Comparison of ENCODE assay signal across 8 mouse cellular contexts in the genomic region with DNA sequence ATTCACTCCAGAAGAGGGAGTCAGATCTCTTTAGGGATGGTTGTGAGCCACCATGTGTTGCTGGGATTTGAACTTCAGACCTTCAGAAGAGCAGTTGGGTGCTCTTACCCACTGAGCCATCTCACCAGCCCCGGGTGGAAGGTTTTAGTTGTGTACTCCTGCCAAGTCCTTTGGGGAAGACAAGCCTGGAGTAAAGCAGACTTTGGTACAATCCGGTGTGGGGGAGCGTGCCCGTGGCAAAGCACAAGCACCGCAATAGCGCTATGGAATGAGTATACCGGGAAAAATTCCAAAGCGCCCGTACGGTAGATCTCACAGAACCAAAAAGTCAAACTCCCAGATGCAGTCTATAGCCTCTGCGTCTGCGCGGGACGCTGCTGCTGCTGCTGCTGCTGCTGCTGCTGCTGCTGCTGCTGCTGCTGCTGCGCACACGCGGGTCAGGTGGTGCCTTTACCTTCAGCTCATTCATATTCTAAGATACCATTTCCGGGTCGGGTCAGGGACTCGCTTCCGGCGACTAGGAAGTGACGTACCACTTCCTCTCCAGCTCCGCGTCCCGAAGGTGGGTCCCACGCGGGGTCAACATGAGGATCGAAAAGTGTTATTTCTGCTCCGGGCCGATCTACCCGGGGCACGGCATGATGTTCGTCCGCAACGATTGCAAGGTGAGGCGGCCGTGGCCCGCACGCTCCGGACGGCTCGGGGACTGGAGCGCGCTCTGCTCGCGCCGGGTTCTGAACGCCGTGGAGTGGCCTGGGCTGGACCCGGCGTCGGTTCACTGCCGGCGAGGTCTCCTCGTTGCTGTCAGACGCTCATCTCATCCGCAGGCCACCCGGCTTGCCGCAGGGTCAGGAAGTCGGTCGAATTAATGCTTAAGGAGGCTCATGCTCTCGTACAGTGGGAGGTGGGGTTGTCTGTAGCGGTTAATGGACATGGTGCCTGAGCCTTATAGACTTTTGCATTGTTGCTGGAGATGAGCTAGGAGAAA. TPM values are rescaled to one million over a fixed set of nuclear protein-coding genes. Genes with fewer than 3 reads are reported as not detected.
DNase-seq lines count a peak whose midpoint lies in the region; ATAC-seq lines count a peak whose summit lies in the region.

A gene (plus strand): TSS at position 508 of the 988 bp plus-strand sequence.

- peak; percentile 99 for ATAC-seq in CD4-positive, CD25-positive, alpha-beta regulatory T cell, adult 4 months
- peak; percentile 80 for ATAC-seq in heart, embryonic 13.5 days (ENCODE audit: extremely low read depth, insufficient number of reproducible peaks, low FRiP score, low TSS enrichment)
- peak; percentile 94 for ATAC-seq in liver, embryonic 12.5 days
- peak; percentile 95 for ATAC-seq in stomach, embryonic 15.5 days (ENCODE audit: insufficient read depth, low FRiP score, low read depth)

- DNase-seq in fat pad, adult 2 months (ENCODE audit: extremely low read depth, low read depth, low spot score), result peak; percentile 39
- peak; percentile 90 for DNase-seq in kidney, postnatal 10 days
- peak; percentile 79 to 83 for DNase-seq in natural killer cell, adult 2 months (ENCODE audit: low spot score in 2 of 2)

- peak within 1 kb of the TSS; percentile 87 for H3K4me3 ChIP-seq in brown adipose tissue, adult 24 weeks (ENCODE audit: insufficient read depth, low read depth, low read length)
- H3K4me3 ChIP-seq in heart, embryonic 13.5 days, result peak within 1 kb of the TSS; percentile 72
- H3K4me3 ChIP-seq in liver, embryonic 12.5 days, result peak within 1 kb of the TSS; percentile 94
- peak within 1 kb of the TSS; percentile 99 for H3K4me3 ChIP-seq in stomach, embryonic 15.5 days (replicated peaks)

- peak within 1 kb of the TSS; percentile 86 for H3K9ac ChIP-seq in heart, embryonic 13.5 days
- peak within 1 kb of the TSS; percentile 81 for H3K9ac ChIP-seq in liver, embryonic 12.5 days
- H3K9ac ChIP-seq in stomach, embryonic 15.5 days, result peak within 1 kb of the TSS; percentile 76

- peak within 1 kb of the TSS; percentile 57 for H3K27ac ChIP-seq in brown adipose tissue, adult 24 weeks (replicated peaks; ENCODE audit: low read depth, low read length)
- H3K27ac ChIP-seq in heart, embryonic 13.5 days (replicated peaks), result peak within 1 kb of the TSS; percentile 72
- peak within 1 kb of the TSS; percentile 78 for H3K27ac ChIP-seq in liver, embryonic 12.5 days
- H3K27ac ChIP-seq in stomach, embryonic 15.5 days, result peak within 1 kb of the TSS; percentile 81

- H3K36me3 ChIP-seq in heart, embryonic 13.5 days, result peaks cover 32% of the 10 kb centered on the region
- H3K36me3 ChIP-seq in liver, embryonic 12.5 days, result peaks cover 31% of the 10 kb centered on the region
- peaks cover 14% of the 10 kb centered on the region for H3K36me3 ChIP-seq in stomach, embryonic 15.5 days

- H3K27me3 ChIP-seq in heart, embryonic 13.5 days (replicated peaks), result no peaks in the 10 kb centered on the region
- H3K27me3 ChIP-seq in liver, embryonic 12.5 days (replicated peaks), result no peaks in the 10 kb centered on the region
- no peaks in the 10 kb centered on the region for H3K27me3 ChIP-seq in stomach, embryonic 15.5 days (replicated peaks)

- WGBS in heart, embryonic 13.5 days, result under 1% methylated on average over 64 of the region's 64 CpGs
- 1% methylated on average over 64 of the region's 64 CpGs for WGBS in liver, embryonic 12.5 days (ENCODE audit: insufficient replicate concordance)
- under 1% methylated on average over 64 of the region's 64 CpGs for WGBS in stomach, embryonic 15.5 days

- H3K4me1 ChIP-seq in brown adipose tissue, adult 24 weeks (ENCODE audit: control insufficient read depth, insufficient read depth, insufficient read length, low read length), result no peaks in the 10 kb centered on the region; the same call in 1 of the 2 replicates
- peaks cover 13% of the 10 kb centered on the region for H3K4me1 ChIP-seq in heart, embryonic 13.5 days
- H3K4me1 ChIP-seq in liver, embryonic 12.5 days, result peaks cover 28% of the 10 kb centered on the region
- 0 out of 2 replicates have a peak, but pooled peaks cover 5% of the 10 kb centered on the region for H3K4me1 ChIP-seq in stomach, embryonic 15.5 days

- H3K4me2 ChIP-seq in heart, embryonic 13.5 days, result peak within 1 kb of the TSS; percentile 74
- H3K4me2 ChIP-seq in liver, embryonic 12.5 days, result peak within 1 kb of the TSS; percentile 71
- peak within 1 kb of the TSS; percentile 75 for H3K4me2 ChIP-seq in stomach, embryonic 15.5 days

- H3K9me3 ChIP-seq in heart, embryonic 13.5 days, result no peaks in the 10 kb centered on the region
- H3K9me3 ChIP-seq in liver, embryonic 12.5 days (replicated peaks), result no peaks in the 10 kb centered on the region
- H3K9me3 ChIP-seq in stomach, embryonic 15.5 days, result no peaks in the 10 kb centered on the region

RNA-seq across cellular contexts. Expression of the gene that starts here (rescaled TPM):
- polyA plus RNA-seq in CD4-positive, CD25-positive, alpha-beta regulatory T cell, adult 4 months (2017; shearing (Covaris generic)), result 10 to 100 TPM; 78.8 to 89.1 TPM
- polyA plus RNA-seq in brown adipose tissue, adult 24 weeks (2012; ENCODE audit: insufficient read depth, insufficient read length, missing spikeins), result 31.8 and 39.1 TPM in 2 replicates
- polyA plus RNA-seq in heart, embryonic 13.5 days (2015; fragmentation: Nextera tagmentation; extraction: Ambion mirVana), result 83.9 and 87.0 TPM in 2 replicates
- polyA plus RNA-seq in liver, embryonic 12.5 days (2016; fragmentation: Nextera tagmentation; extraction: Ambion mirVana), result 92.7 and 93.7 TPM in 2 replicates
- polyA plus RNA-seq in stomach, embryonic 15.5 days (2015; fragmentation: Nextera tagmentation; extraction: Ambion mirVana), result 94.1 and 94.7 TPM in 2 replicates

Comparison
In these comparisons a context has a peak if more than half of its experiments do, and no peak if none do; other contexts are left out.
1. Peak in every context shown above with its lines: DNase-seq, ATAC-seq, H3K4me3 ChIP-seq and H3K27ac ChIP-seq.
2. DNase-seq: peak in every context shown above with its lines; median percentile 90 in kidney, postnatal 10 days; 81 in natural killer cell, adult 2 months; 39 in fat pad, adult 2 months.